Mouse (Mus musculus): Measurements from ENCODE around the gene Cd47.
"Not testable (repeated sequence)": the region's sequence is repeated elsewhere in the genome, so short reads cannot be mapped to it uniquely, and the experiment has no call there.

Gene Cd47

DNA sequence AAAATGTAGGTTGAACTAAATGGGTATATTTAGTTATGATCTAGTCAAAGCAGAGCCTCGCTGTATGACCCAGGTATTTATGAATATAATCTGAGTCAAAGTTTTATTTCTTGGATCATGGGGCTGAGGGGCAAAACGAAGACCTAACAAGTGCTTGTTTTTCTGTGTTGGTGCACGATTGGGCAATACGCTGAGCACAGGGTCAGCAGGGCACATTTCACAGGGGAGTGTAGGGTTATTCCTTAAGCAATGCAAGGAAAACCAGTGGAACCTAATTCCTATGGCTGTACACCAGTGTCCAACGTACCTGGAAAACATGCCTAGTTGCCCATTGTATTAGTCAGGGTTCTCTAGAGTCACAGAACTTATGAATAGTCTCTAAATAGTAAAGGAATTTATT lies 12.6 kb upstream of the Cd47 start:
- no peak for DNase-seq (ENCODE audit: low spot score in 2 of 2)

DNA sequence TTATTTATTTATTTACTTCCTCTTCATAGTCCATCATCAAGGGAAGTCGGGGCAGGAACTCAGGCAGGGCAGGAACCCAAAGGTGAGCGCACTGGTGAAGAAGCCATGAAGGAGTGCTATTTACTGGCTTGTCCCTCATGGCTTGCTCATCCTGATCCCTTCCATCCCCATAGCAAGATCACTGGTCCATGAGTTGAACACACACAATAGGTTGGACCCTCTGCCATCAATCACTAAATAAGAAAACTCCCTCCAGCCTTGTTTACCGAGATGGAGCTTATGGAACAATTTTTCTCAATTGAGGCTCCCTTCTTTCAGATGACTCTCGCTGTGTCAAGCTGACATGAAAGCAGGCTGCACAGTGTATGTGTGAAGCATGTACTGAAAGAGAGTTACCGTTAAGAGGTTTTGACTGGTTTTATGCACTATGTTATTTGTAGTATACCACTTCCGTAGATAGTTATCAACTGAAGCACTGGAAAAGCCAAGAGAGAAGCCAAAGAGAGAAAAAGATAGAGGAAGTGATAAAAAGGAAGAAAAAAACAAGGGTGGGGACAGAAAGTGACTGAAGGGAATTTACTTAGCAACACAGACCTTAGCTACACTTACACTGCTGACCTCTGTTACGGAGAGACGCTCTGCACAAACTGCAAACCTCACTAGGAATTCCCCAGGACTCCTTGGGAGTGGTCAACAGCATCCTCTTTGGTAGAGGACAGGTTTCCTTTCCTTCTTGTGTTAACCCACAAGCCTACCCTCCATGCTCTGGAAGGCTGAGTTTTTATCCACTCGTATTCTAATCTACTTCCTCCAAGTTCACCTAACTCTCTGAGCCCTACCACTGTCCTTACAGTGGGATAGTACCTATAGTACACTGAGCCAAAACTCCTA lies 9.5 kb upstream of the Cd47 start:
- DNase-seq (ENCODE audit: low spot score in 2 of 2), result no peak

DNA sequence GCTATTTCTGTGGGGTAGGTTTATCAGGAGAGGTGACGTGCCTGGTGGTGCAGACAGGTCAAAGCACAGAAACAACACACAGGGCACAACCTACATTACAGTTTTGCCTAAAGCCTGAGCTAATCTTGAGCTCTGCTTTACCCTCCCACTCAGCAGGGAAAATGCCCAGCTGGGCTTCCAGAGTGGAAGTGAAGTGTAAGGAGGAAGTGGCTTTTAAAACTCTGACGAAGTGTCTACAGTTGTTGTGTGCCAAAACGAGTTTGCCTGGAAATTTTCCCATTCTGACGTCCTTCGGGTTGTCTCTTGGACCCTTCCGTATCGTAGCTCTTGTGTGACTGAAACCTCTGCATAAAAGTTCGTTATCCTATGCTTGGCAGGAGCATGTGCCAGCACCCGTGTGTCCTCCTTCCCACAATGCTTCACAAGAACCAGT lies 7.9 kb upstream of the Cd47 start:
- no peak for DNase-seq (ENCODE audit: low spot score in 2 of 2)

DNA sequence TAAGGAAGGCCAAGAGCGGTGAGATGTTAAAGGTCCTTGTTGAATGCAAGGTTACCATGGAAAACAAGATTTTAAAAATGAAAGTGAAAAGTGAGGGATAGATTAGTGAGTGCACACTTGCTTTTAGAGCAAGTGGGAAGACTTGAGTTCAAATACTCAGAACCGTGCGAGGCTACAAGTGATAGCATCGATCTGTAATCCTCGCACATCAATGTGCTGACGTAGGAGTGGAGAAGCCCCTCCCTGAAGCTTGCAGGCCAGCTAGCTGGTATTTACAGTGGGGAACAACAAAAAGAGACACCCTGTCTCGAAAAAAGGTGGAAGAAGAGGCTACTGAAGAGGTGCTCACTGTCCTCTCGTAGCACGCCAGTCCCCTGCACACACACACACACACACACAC lies 6.7 kb upstream of the Cd47 start:
- DNase-seq (ENCODE audit: low spot score in 2 of 2), result no peak

- DNase-seq (ENCODE audit: low spot score in 2 of 2), result no peak
These were observed 4.1 kb upstream of the Cd47 start for GRCm38 (mm10) chr16:49796271-49796670.

GRCm38 (mm10) chr16:49796954-49797353 lies 3.4 kb upstream of the Cd47 start:
- no peak for DNase-seq (ENCODE audit: low spot score in 2 of 2)

DNA sequence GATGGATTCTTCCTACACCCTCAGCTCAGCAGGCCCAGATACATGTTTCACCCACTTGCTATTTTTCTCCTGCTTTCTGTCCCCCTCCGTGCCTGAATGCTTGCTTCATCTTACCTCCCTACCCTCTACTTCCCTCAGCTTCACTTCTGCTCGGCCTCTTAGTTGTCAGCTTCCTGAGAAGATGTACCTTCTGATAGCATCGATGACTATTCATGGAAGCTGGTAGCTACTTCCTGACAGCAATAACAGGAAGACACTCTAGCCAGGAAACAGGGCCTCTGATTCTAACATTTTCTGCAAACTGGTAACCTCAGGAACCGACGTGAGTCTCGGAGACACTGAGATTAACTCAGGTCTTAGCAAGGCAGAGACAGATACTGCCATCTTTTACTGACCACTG lies 1.5 kb upstream of the Cd47 start:
- no peak for DNase-seq (ENCODE audit: low spot score in 2 of 2)

DNA sequence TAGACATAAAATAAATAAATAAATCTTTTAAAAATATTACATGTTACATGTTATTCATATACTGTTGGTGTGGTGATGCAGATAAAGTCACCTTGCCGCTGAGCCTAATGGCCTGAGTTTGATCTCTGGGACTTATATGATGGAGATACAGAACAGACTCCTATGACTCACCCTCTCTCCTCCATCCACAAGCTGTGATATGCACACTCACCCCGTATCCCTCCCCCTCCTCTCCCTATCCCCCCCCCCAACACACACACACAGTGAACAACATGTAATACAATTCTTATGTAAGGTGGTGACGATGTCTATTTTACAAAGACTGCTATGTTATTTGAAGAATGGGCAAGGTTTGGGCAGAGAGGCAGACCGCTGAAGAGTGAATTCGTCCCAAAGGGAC lies 663 bp downstream of the Cd47 start:
- DNase-seq (ENCODE audit: low spot score in 2 of 2), result no peak

DNA sequence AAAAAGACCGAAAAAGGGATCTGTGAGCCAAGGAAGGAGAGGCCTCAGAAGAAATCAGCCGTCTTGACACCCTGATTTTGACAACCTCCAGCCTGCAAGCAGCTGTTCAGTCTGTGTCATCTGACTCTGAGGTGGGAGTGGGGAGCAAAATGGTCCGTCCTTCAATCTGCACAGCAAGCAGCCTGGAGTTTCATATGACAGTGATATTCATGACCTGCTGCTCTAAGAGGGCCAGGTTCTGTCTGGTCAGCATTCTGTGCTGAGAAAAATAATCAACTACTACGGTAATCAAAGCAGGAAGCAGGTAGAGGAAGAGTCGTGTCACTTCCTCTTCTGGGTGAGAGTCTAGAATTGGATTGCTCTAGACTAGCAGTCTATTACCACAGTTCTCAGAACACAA lies 1.1 kb downstream of the Cd47 start:
- DNase-seq (ENCODE audit: low spot score in 2 of 2), result no peak

DNA sequence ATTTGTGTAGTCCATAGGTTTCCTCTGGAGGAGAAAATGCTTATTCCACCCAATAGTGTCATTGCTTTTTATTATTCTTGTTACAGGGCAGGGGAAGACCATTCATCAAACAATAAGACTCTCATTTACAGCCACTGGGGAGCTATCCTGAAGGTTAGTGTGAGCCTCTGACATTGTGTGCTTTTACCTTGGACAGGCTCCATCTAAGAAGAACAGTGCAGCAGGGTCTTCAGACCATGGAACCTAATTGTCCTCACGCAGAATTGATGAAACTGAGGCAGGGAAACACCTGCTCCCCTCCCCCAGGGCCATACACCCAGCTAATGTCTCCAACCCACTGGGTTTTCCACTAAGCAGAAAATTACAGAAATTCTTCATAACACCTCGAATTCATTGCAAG lies 2.7 kb downstream of the Cd47 start:
- no peak for DNase-seq (ENCODE audit: low spot score in 2 of 2)

GRCm38 (mm10) chr16:49803932-49804461 lies 3.7 kb downstream of the Cd47 start:
- no peak for DNase-seq (ENCODE audit: low spot score in 2 of 2)

- no peak for DNase-seq (ENCODE audit: low spot score in 2 of 2)
These were observed 6.6 kb downstream of the Cd47 start for GRCm38 (mm10) chr16:49806920-49807319.

DNA sequence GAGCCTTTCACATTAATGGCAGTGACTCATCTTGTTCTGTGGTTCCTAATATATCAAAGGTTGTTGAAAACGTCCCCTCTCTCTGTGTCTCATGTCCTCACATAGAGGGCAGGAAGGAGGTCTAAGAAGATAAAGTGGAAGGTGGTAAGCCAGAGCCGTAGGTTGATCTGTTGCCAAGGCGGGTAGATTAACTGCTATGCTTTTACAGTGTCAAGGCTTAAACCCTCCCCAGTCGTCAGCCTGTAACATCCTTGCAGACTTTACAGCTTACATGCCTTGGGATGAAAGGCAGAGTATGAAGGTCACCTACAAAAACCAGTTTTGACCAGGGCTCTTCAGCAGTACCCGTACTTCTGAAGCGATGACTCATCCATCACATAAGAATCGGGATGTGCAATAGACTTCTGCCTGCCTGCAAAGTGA lies 7.1 kb downstream of the Cd47 start:
- no peak for DNase-seq (ENCODE audit: low spot score in 2 of 2)

GRCm38 (mm10) chr16:49807862-49808430 lies 7.6 kb downstream of the Cd47 start:
- no peak for DNase-seq (ENCODE audit: low spot score in 2 of 2)

- no peak for DNase-seq (ENCODE audit: low spot score in 2 of 2)
These were observed 11.6 kb downstream of the Cd47 start for GRCm38 (mm10) chr16:49811897-49812296.

- no peak for DNase-seq (ENCODE audit: low spot score in 2 of 2)
These were observed 12.7 kb downstream of the Cd47 start for GRCm38 (mm10) chr16:49812821-49813616.

- no peak for DNase-seq (ENCODE audit: low spot score in 2 of 2)
These were observed 14.1 kb downstream of the Cd47 start for GRCm38 (mm10) chr16:49814419-49814818.

DNA sequence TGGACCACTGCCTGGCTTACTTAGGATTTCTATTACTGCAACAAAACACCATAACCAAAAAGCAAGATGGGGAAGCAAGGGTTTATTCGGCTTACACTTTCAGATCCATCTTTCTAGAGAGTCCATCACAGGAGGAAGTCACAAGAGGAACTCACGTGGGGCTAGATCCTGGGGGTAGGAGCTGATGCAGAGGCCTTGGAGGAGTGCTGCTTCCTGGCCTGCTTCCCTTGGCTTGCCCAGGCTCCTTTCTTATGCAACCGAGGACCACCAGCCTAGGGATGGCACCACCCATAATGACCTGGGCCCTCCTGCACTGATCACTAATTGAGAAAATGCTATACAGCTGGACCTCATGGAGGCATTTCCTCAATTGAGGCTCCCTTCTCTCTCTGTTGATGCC lies 16.6 kb downstream of the Cd47 start:
- no peak for DNase-seq (ENCODE audit: low spot score in 2 of 2)

DNA sequence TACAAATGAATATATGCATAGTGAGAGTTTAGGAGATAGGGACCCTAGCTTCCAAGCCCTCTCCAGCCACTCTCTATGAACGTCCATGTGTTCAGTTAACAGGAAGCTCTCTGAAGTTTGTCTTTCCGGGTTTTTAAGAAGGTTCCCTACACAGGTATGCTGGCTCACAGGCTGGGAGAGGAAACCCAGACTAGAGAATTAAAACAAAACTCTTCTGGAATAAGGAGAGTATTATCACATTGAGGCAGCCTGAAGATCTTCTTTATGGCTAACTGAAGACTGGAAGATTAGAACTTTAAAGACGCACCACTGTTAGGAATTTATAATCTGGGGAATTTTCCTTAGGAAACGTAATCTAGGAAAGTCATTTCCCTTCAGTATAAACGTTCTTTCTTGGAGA lies 17.8 kb downstream of the Cd47 start:
- no peak for DNase-seq (ENCODE audit: low spot score in 2 of 2)

DNA sequence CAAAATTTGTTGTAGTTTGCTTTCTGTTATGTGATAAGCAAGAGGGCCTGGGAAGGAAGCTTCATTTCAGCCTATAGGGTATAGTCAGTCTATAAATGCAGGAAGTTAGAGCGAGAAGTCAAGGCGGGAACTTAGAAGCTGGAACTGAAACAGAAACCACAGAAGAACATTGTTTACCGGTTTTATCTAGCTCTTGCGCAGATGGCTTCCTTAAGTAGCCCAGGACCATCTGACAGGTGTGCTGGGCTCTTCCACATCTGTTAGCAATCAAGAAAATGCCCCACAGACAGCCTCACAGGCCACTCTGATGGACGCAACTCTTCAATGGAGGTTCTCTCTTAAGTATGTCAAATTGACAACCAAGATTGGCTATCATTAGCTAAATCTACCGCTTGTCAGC lies 18.3 kb downstream of the Cd47 start:
- no peak for DNase-seq (ENCODE audit: low spot score in 2 of 2)

DNA sequence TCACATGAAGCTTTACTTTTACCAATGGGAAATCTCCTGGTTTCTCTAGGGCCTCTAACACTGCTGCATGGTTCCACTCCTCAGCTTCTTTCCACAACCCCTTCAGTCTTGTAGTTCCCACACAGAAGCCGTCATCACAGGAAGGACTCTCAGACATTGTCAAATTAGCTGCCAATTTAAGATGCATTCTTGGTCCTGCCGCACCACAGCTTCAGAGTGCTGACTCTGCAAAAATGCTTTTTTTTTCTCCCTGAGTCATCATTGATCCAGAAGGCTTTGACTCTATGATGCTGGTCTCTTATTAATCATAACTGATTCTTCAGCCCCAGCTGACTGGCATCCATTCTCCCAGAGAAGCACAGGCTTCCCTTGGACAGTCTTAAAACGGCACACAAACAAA lies 19.2 kb downstream of the Cd47 start:
- DNase-seq (ENCODE audit: low spot score in 2 of 2), result no peak

DNA sequence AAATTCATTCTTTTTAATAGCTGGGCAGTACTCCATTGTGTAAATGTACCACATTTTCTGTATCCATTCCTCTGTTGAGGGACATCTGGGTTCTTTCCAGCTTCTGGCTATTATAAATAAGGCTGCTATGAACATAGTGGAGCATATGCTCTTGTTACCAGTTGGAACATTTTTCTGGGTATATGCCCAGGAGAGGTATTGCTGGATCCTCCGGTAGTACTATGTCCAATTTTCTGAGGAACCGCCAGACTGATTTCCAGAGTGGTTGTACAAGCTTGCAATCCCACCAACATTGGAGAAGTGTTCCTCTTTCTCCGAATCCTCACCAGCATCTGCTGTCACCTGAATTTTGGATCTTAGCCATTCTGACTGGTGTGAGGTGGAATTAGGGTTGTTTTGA lies 30.6 kb downstream of the Cd47 start:
- not testable (repeated sequence) for DNase-seq (ENCODE audit: low spot score in 2 of 2)

Measured in urinary bladder, adult 18-20 months (tissue).